Mouse (Mus musculus): ENCODE data around the gene Gon4l.

Gene Gon4l

GRCm38 (mm10) chr3:88913511-88914383 lies 78.7 kb downstream of the Gon4l start, which contains the start of gene Msto1:
Msto1 (minus strand) TSS chr3:88913999.
- peak; percentile 96 to 97 for DNase-seq

- no peak for DNase-seq
Measured at GRCm38 (mm10) chr3:88914384-88914810, 79.4 kb downstream of the Gon4l start.

- DNase-seq = peak; percentile 44 to 76
Measured at GRCm38 (mm10) chr3:88918981-88919380, 84.0 kb downstream of the Gon4l start.

GRCm38 (mm10) chr3:88921411-88921810 lies 86.4 kb downstream of the Gon4l start:
- no peak for DNase-seq

- DNase-seq = no peak
Measured at GRCm38 (mm10) chr3:88923989-88924591, 89.1 kb downstream of the Gon4l start.

GRCm38 (mm10) chr3:88925651-88926050 lies 90.6 kb downstream of the Gon4l start:
- no peak for DNase-seq

- DNase-seq = peak in 1 of 2 experiments; percentile 19
Measured at GRCm38 (mm10) chr3:88929501-88929900, 94.5 kb downstream of the Gon4l start.

- no peak for DNase-seq
Measured at GRCm38 (mm10) chr3:88939071-88939470, 104.0 kb downstream of the Gon4l start.

- DNase-seq = no peak
Measured at GRCm38 (mm10) chr3:88939749-88940148, 104.7 kb downstream of the Gon4l start.

GRCm38 (mm10) chr3:88942316-88942880 lies 107.4 kb downstream of the Gon4l start:
- no peak for DNase-seq

- no peak for DNase-seq
Measured at GRCm38 (mm10) chr3:88944109-88944508, 109.1 kb downstream of the Gon4l start.

GRCm38 (mm10) chr3:88949786-88950575 lies 115.0 kb downstream of the Gon4l start:
- peak; percentile 94 to 97 for DNase-seq

- DNase-seq = peak; percentile 72 to 89
Measured at GRCm38 (mm10) chr3:88950576-88951326, 115.7 kb downstream of the Gon4l start, which contains the start of the genes Ash1l and Dap3. Ash1l (plus strand) TSS chr3:88950622. Dap3 (minus strand) TSS chr3:88951181.

GRCm38 (mm10) chr3:88951327-88951800 lies 116.3 kb downstream of the Gon4l start:
- no peak for DNase-seq

GRCm38 (mm10) chr3:88953246-88953645 lies 118.2 kb downstream of the Gon4l start:
- no peak for DNase-seq

- DNase-seq = no peak
Measured at GRCm38 (mm10) chr3:88953736-88954135, 118.7 kb downstream of the Gon4l start.

All from kidney, postnatal 25 days (tissue).